Mouse (Mus musculus) erythroblast, embryonic 14.5 days (primary cell): Measurements from ENCODE around the gene Elmsan1.
A peak's percentile ranks its signal among the peaks of the same experiment; 100 is the strongest.

ENCODE experiments used
- GATA1 ChIP-seq: IDR thresholded peaks from 2 replicates; pipeline ENCODE4 v1.6.1; 2012; ENCODE audit warnings: low read length, inconsistent platforms, mixed read lengths
- TAL1 ChIP-seq: IDR thresholded peaks from 3 replicates; pipeline ENCODE4 v1.6.1; 2012; ENCODE audit warnings: low read length, inconsistent platforms, mixed read lengths

DNA sequence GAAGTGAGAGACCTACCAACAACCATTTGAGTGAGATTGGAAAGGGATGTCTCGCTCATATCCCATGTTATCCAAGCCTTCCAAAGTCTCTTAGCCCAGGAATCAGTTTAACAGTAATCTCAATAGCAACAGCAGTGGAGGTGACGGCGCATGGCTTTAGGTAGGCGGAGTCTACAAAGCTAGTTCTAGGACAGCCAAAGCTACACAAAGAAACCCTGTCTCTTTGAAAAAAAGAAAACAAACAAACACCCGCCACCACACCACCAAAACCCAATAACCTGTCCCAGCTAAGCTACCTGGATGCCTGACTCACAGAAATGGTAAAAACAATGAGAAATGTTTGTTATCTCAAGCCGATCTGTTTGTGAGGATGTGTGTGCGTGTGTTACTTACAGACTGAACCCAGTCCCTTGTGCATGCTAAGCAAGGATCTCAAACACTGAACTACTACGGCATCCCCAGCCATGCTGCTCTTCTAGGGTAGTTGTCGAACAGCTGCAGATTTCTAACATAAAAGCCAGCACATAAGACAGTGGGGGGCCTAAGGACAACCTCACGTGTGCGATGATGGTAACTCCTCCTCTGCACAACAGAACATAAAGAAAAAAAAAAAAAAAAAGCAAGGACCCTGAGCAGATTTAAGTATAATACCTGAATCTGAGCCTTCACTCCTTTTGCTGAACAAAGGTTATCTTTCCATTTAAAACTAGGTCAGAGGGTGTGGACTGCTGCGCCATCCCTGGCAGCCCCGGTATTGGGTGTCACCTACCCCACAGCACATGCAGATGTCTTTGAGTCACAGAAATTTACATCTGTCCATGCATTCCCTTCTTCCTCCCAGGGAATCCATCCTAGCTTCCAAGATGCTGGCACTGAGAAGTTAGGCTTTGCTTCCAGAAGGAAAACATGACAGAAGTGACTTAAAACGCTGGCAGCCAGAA lies 2.5 kb upstream of the Elmsan1 start:
- no peak for TF ChIP-seq TAL1
- TF ChIP-seq GATA1 = peak; percentile 43; the same call in 1 of the 2 replicates
